Mouse (Mus musculus) left cerebral cortex, adult 9 months (tissue): ENCODE results near the gene Gm42674.

Experiments used
- DNase-seq, 2 experiments: peaks; one replicate each; pipeline ENCODE4 v3.0.0; 2022; ENCODE audit warnings: low spot score in 2 of 2

Gm42674 gene

DNA sequence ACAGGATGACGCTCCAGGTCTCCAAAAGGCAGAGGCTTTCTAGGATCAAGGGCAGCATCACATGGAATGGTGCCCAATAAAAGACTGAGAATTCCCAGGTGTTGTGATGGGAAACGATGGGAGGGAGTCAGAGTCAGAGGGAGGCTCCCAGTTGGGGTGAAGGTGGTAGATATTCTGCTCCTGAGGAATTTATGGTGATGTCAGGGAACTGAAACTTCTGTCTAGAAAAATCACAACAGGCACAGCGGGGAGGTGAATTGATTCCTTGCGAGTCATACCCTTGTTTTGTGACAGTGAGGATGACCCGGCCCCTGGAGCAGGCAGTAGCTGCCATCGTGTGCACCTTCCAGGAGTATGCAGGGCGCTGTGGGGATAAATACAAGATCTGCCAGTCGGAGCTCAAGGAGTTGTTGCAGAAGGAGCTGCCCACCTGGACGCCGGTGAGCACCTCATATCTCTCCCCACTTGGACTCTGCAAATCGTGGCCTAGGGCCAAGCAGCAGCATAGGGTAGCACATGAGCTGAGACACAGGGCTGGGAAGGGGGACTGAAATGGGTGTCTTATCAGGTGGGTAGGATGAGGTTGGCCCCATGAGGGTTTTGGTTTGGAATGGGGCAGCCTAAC is at the start of gene Gm42674:
Gm42674 (plus strand) TSS at position 419 of the 625 bp plus-strand sequence.
- DNase-seq: no peak

DNA sequence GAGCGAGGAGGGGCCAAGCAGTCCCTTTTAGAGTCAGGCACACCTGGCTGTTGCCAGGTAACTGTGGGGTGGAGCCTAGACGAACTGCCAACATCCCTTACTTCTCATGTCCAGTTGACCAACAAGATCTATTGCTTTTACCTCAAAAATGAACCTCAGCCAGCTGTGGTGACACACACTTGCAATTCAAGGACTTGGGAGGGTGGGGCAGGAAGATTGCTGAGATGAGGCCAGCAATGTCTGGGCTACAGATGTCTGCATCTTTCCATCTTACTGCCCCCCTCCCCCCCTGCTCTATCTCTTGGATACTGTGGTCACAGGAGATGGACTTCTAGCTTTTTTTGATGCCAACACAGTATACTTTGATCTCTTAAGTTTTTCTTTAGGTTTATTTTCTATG is 49.5 kb upstream of the Gm42674 start:
- DNase-seq: no peak

DNA sequence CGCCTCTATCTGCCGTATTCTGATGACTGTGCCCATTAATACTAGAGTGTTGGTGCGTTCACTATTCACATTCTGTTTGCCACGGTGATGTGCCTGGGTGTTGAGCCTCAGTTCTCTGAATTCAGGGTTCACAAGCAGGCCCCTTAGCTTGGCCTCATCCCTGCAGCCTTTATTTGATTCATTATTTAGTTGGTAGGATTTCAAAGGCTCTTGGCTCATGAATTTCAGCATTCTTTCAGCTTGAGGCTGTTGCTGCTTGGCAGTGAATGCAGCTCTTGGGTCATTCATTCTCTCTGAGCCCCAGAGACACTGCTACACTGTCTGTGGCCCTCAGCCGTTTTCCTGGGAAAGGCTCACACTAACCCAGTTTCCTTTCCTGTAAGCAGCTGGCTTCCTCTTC is 45.8 kb upstream of the Gm42674 start:
- DNase-seq: peak; percentile 48 to 56

DNA sequence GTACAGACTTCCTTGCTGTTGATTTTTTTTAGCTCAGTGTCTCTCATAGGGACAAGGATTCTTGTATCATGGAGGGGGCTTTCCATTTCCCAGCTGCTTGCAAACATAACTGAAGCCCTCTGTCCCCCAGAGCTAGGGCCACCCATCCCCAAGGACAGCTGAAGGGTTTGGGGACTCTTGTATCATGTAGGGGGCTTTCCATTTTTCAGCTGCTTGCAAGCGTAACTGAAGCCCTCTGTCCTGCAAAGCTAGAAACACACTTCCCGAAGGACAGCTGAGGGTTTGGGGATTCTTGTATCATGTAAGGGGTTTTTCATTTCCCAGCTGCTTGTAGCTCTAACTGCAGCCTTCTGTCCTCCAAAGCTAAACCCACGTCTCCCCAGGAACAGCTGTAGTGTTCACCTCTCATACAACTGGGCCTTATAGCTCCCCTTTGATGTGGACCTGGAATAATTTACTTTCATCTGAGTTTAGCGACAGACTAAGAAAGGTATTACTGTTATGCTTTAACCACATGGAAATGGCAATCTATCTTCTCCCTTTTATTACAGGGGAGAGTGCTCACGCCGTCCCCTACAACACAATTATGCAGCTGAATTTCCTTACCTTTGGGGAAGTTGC is 41.6 kb upstream of the Gm42674 start, which contains the start of gene S100a3:
S100a3 (plus strand) TSS at position 571 of the 621 bp plus-strand sequence.
- DNase-seq: no peak

DNA sequence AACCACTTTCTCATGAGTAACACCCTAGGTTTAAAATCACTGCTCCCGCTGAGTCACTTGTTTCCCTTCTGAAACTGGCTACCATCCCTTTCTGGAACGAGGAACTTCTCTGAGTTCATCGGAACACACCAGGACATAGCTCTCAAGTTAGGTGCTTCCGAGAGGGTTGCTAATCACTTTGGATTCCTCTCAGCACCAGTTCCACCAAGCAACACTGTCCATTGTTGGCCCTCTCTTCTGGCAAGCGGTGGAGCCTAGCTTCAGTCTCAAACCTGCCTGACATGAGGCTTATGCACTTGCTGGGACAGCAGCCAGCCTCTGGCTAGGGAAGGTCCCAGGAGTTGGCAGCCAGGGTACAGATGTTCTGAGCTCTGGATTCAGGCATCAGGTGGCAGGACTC is 27.0 kb upstream of the Gm42674 start:
- no peak for DNase-seq

DNA sequence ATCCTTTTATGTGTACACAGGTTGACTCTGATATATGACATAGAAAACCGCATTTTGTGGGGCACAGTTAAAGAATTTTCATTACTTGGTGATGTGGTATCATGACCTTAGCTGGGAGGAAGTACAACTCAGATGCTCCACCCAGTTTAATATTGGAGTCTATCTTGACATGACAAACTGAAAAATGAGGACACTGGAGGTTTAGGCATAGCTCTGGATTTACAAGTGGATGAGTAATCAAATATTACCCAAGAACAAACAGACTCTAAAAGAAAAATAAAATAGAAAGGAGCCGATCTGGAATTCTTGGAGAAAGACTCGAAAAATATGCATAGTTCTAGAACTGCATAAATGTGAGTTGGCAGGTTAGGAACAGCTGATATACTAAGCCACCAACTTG is 26.4 kb upstream of the Gm42674 start:
- no peak for DNase-seq

DNA sequence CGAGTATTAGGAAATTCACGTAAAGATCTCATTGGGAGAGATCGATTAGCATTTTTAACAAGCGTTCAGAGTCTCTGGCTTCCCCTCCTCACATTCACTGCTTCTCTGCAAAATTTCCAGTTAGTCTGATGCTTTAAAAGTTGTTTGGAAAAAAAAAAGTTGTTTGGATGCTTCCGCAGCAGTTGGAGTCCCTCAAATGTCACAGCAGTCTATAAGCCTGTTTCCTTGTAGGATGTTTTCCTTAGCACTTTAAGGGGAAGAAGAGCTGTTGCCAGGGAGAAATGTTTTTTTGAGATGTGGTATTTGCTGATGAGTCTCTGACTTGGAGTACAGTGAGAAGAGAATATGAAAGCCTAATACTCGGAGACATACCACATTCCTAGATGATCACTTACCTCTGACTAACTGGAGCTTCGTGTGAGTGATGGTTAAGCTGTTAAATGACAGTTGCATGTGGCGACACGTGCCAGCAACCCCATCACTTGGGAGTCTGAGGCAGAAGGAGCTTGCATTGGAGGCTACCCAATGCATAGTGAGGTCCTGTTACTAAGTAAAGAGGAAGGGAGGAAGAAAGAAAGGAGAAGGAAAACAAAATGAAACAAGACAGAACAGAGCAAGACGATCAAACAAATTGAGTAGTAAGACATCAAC is 25.2 kb upstream of the Gm42674 start:
- DNase-seq: no peak

DNA sequence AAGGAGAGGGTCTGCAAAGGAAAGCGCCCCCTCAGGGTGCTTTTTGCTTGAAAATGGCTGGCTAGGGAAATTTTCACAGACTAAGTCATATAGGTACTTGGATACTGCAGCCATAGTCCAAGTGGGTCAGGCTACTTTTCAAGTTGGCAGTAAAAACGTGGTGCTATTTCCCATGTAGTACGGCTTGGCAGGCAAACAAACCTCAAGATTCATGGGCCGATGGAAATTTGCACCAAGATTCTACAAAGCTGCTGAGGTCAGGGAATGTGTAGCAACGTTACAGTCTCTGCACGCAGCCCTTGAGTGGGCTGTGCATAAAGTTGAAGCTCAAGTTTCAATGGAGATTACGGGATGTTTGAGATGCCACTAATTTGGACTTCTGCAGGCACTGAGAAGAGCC is 22.3 kb upstream of the Gm42674 start:
- no peak for DNase-seq

DNA sequence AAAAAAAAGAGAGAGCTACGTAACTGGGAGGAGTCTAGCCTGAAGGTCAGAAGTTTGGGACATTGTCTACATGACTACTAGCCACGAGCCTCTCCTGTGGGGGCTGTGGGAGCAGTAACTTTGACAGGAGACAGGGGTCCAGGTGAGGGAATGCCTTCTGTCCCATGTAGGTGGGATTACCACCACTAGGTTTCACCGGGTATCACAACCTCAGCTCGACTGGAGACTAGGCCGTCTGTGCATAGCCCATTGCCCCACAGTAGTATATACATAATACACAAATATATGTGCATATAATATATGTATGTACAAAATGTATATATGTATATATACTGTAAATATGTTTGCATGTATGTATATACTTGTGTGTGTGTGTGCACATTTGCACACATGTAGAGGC is 20.6 kb upstream of the Gm42674 start:
- DNase-seq: no peak

DNA sequence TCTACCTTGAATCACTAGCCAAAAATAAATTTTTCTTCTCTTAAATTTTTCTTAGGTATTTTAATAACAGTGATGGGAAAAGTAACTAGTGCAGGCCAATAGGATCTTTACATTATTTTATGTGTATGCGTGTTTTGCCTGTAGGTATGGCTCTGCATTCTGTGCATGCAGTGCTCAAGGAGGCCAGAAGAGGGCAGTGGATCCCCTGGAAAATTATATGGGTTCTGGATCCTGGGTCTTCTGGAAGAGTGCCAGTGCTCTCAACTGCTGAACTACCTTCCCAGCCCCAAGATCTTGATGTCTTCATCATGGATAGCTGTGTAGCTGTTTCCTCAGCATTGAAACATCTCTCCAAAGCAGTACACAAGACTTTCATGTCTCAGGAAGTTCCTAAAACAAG is 19.5 kb upstream of the Gm42674 start:
- DNase-seq: no peak

DNA sequence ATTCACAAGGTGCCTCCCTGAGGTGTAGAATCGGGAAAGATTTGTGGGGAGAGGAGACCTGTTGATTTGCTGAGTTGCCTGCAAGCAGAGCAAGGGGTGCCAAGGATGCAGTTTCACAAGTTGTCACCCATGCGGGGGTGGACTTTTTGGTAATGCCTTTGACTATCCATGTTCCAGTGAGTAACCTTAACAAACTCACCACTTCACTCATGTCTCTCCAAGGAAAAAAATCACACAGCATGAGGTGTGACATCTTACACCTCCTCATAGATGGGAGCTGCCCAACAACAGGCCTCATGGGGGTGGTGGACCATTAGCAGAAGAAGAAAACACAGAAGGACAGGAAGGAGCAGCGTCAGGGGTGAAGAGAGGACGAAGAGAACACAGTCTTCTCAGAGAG is 19.1 kb upstream of the Gm42674 start:
- no peak for DNase-seq

DNA sequence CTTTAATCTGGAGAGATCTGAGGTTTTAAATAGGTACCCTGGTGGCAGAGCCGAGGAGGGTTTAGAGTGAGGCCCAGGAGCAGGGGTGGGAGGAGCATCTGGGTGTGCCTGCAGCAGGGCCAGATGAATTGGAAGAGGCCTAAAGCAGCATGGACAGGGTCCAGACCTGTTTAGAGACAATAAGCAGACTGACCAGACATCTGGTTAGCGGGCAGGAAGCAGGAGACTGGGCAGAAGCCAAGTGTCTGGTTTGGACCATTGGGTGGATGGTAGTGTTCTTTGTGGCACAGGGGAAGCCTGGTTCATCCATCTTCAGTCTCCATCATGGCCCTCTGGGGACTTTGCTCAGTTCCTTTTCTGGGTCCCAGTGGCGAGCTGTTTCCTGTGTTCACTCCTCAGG is 17.8 kb upstream of the Gm42674 start:
- DNase-seq: no peak

DNA sequence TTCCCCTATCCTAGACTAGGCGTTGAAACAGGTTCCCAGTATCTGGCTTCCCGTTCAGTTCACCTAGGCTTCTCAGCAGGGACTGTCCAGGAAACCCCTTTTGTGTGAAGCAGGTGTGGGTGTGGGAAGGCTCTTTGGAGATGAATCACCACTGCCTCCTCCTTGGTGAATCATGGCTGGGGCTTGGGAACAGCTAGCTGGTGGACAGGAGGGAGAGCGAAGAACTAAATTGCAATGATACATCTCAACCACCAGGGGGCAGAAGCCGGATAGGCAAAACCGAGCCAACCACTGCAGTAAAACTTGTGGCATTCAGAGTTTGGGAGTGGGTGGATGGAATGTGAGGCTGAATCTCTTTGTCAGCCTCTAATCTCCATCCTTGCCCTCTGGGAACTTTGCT is 16.1 kb upstream of the Gm42674 start:
- DNase-seq: peak; percentile 61 to 79

DNA sequence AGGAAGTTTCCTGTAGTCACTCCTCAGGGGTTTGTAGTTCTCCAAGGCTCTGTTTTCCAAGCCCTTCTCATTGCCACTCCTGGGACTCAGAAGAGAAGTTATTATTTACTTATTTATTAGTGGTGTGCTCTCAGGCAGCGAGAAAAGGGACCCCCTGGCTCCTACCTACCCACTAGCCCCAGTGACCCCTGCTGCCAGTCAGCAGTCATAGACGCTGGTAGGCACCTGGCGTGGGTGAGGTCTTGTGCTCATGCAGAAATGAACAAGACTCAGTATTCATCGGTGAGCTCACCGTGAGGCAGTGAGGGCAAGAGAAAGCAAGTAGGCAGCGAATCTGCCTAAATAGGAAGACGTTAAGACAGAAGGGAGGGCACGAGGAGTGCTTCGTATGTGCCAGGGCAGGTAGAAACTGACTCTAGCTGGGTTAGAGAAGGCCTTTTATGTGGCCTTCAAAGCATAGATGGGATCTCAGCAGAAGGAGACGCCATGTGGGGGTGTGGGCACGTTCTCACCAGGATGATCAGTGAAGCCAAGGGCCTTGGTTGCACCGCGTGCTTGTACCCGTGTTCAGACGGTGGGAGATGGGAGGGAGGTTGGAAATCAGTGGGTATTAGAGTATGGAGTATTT is 15.6 kb upstream of the Gm42674 start:
- DNase-seq: no peak

DNA sequence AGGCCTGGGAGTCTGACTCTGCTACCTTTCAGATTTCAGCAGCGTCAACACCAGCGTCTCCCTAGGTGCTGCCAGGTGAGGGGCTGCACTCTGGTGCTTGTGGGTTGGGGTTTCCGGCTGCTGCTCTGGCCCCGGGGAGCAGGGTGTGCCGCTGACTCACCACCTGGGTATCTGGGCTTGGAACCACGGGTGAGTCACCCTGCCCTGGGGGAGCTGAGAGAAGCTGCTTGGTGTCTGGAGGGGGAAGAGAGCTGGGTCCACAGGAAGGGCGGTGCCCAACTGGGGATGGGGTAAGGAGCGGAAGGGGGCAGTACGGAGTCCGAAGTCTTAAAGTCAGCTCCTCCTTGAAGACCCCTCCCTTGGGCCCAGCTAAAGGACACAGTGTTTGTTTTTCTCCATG is 14.8 kb upstream of the Gm42674 start:
- no peak for DNase-seq

DNA sequence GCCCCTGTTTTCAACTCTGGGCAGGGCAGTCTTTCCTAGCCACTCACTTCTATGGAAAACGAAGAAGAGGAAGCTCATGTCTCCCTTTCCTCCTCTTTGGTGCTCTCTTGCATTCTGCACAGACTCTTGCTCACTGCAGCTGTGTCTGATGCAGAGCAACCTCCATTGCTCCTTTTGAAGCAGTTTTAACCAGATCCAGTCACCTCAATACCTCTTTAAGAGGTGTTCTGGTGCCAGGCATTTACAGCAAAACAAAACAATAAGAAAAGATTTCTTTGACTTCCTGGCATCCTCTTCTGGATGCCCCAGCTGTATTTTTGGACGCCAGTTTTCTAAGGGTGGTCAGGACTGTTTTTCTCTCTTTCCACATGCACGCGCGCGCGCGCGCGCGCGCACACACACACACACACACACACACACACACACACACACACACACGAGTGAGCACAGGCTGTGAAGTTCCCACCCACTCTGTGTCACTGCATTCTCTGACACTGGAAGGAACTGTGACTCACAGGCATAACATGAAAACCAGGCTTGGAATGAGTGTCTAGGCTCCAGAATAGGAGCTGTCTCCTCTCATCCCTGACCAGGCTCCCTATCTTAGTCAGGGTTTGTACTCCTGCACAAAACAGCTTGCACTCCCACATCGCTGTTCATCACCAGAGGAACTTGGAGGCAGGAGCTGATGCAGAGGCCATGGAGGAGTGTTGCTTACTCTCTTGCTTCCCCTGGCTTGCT is 14.2 kb upstream of the Gm42674 start:
- peak; percentile 66 to 79 for DNase-seq

DNA sequence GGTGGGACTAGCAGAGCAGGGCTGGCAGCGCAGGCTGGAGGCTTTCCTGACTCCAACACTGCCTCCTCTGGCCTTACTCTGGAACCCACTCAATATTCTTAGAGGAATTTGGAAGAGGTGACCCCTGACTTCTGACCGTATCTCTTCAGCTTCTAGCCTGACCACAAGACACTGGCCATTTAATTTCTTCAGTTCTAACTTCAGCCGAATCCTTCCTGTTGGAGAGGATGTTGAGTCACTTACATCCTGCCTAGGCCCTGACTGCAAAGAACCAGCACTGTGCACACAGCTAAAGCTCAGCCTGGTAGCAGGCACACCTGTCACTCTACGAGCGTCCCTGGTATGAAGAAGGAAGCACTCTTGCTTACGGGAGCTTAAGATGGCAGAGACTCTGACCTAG is 12.3 kb upstream of the Gm42674 start:
- DNase-seq: no peak

DNA sequence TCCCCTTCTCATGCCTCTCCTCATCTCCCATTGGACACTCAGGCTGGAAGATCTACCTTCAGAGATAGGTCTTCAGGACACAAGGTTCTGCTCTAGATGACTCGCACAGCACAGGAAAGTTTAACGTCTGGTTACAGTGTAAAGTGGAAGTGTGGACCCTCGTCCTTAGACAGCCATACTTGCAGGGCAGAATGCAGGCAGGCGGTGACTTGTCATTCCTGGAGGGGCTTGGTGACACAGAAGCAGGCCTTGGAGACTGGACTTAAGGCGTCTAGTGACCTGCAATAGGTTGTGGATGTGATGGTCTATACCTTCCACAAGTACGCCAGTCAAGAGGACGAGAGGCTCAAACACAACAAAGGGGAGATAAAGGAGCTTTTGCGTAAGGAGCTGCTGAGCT is 11.8 kb upstream of the Gm42674 start, which contains the start of gene S100a2:
S100a2 (plus strand) TSS at position 301 of the 400 bp plus-strand sequence.
- no peak for DNase-seq

DNA sequence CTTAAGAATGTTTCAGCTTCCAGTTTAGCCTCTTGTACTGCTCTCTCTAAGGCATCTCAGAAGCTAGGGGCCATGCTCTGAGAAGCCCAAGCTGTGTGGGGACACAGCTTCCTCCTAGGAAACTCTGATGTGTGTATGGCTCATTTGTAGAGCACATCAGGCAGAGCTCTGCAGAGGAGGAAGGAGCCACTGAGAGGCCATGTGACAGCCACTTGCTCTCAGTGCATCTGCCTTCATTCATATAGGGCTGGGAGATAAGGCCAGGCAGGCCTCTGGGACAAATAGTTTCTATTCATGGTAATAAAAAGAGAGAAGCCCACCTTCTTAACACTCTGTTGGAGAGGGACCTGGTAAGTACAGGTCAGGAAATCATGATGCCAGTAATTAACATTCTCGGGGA is 7.2 kb upstream of the Gm42674 start:
- no peak for DNase-seq

DNA sequence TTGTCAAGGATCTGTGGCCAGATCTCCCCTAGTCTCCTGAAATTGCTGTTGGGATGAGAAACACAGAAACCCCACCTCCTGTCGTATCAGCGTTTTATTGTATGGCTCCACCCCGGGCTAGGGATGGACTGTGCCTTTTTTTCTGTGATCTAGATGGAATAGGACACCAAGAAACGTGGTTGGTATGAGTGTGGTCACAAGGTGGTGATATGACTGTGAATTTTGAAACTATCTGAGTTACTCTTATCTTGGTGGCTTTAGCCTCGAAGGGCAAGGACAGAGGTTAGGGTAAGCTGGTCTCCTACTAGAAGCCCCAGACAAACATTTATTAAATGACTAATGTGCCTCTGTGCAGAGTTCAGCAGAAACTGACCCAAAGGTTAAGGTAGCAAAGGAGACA is 6.1 kb upstream of the Gm42674 start:
- no peak for DNase-seq

DNA sequence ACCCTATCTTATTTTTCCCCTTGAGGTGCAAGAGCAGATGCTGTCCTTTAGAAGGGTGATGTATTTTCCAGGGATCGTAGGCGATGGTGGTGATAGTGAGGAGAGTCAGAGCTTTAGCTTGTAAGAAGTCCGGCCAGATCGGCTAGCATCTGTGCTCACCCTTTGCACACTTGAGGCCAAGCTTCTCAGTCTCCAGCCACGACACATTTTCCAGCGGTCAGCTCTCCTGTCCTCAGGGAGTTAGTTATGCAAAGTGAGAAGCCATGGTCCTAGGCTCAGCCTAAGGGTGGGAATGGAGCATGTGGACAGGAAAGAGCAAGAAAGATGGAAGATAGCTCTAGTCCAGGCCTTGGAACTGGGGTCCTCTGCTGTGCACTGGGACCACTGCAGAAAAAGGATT is 4.9 kb upstream of the Gm42674 start:
- no peak for DNase-seq

DNA sequence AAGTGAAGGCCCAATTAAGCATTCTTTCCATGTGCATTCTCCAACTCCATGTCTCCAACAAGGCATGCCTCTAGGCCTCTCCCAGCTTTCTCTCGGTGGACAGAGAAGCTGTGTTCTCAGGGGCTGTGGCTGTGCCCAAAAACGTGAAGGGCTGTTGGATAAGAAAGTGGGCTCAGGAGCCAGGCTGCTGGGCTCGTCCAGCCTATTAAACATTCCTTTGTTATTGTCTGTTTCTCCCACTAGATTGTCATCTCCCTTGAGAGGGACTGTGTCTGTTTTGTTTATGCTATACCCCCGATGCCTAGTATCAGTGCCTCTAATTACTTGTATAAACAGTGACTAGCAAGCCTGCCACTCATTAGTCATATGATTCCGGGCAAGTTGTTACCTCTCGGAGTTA is 4.0 kb upstream of the Gm42674 start:
- no peak for DNase-seq
